Mouse (Mus musculus) midbrain, embryonic 14.5 days (tissue): ENCODE measurements at regions not wholly inside any gene's neighbourhood (a gene's known extent, or its start where the extent isn't known, plus 50 kb on each side); places are given as distances from the start of the nearest gene placed in this dataset.

Source experiments
- ATAC-seq: fragments of 200-750 bp; cut with Nextera tagmentation; 2 replicates; pipeline ENCODE4 v1.8.0; 2017; ENCODE audit warnings: moderate number of reproducible peaks, moderate library complexity; ENCODE audit not compliant: low FRiP score, low TSS enrichment
- DNase-seq: peaks from one replicate; pipeline ENCODE4 v3.0.0-alpha.2; 2015
- H3K27ac ChIP-seq: fragments of 300-500 bp; sonication (generic); replicated peaks from 2 replicates; pipeline ENCODE4 v1.5.1; 2014; ENCODE audit warnings: mild to moderate bottlenecking, low read depth, low read length, moderate library complexity
- H3K27me3 ChIP-seq: fragments of 300-500 bp; sonication (generic); 2 replicates; pipeline ENCODE4 v1.6.1; 2014; ENCODE audit warnings: low read length, control low read depth, mixed read lengths; ENCODE audit not compliant: control insufficient read depth, insufficient read depth
- H3K36me3 ChIP-seq: fragments of 300-500 bp; sonication (generic); 2 replicates; pipeline ENCODE4 v1.6.1; 2014; ENCODE audit warnings: low read length, control low read depth; ENCODE audit not compliant: control insufficient read depth, insufficient read depth
- H3K4me1 ChIP-seq: fragments of 300-500 bp; sonication (generic); 2 replicates; pipeline ENCODE4 v1.6.1; 2014; ENCODE audit warnings: mild to moderate bottlenecking, antibody characterized with exemption, low read length, control low read depth; ENCODE audit not compliant: control insufficient read depth, insufficient read depth
- H3K4me2 ChIP-seq: fragments of 300-500 bp; sonication (generic); 2 replicates; pipeline ENCODE4 v1.6.1; 2014; ENCODE audit warnings: mild to moderate bottlenecking, low read length, moderate library complexity
- H3K4me3 ChIP-seq: fragments of 300-500 bp; sonication (generic); replicated peaks from 2 replicates; pipeline ENCODE4 v1.5.1; 2014; ENCODE audit warnings: low read depth, low read length
- H3K9ac ChIP-seq: fragments of 300-500 bp; sonication (generic); replicated peaks from 2 replicates; pipeline ENCODE4 v1.6.1; 2014; ENCODE audit warnings: mild to moderate bottlenecking, low read length, moderate library complexity
- H3K9me3 ChIP-seq: fragments of 300-500 bp; sonication (generic); 2 replicates; pipeline ENCODE4 v1.6.1; 2016; ENCODE audit warnings: low read length, control low read depth, mixed read lengths; ENCODE audit not compliant: control insufficient read depth
- WGBS: fragments of 180-500 bp; shearing (Covaris S2); extraction: QIAGEN DNeasy Blood & Tissue Kit; methylation state at CpG from one replicate; pipeline ENCODE4 v1.1.7; 2014; 5-methylcytosine and 5-hydroxymethylcytosine counted together

- 84% methylated on average over 9 of the region's 9 CpGs for WGBS
Measured at GRCm38 (mm10) chr8:24215510-24216138, 510.0 kb downstream of the Adam3 start.

GRCm38 (mm10) chr8:24214315-24214714 is 511.3 kb downstream of the Adam3 start:
- 81% methylated on average over 4 of the region's 4 CpGs for WGBS
- no peaks in the 10 kb centered on the region for H3K36me3 ChIP-seq
- H3K4me3 ChIP-seq: no peak overlapping the region
- H3K27me3 ChIP-seq: no peaks in the 10 kb centered on the region
- no peak overlapping the region for H3K27ac ChIP-seq
- ATAC-seq (no peak), DNase-seq (no peak)
- H3K9ac ChIP-seq: no peak overlapping the region
- no peaks in the 10 kb centered on the region for H3K9me3 ChIP-seq
- H3K4me2 ChIP-seq: no peak overlapping the region
- no peaks in the 10 kb centered on the region for H3K4me1 ChIP-seq

More at GRCm38 (mm10) chr8:24215510-24216138, 510.0 kb downstream of the Adam3 start:
- Histone ChIP-seq H3K27ac (no peak overlapping the region), H3K9ac (no peak overlapping the region), H3K36me3 (no peaks in the 10 kb centered on the region), H3K4me1 (no peaks in the 10 kb centered on the region), H3K4me2 (no peak overlapping the region), H3K9me3 (no peaks in the 10 kb centered on the region), H3K27me3 (no peaks in the 10 kb centered on the region), H3K4me3 (no peak overlapping the region)
- no peak for DNase-seq
- ATAC-seq: no peak

DNA sequence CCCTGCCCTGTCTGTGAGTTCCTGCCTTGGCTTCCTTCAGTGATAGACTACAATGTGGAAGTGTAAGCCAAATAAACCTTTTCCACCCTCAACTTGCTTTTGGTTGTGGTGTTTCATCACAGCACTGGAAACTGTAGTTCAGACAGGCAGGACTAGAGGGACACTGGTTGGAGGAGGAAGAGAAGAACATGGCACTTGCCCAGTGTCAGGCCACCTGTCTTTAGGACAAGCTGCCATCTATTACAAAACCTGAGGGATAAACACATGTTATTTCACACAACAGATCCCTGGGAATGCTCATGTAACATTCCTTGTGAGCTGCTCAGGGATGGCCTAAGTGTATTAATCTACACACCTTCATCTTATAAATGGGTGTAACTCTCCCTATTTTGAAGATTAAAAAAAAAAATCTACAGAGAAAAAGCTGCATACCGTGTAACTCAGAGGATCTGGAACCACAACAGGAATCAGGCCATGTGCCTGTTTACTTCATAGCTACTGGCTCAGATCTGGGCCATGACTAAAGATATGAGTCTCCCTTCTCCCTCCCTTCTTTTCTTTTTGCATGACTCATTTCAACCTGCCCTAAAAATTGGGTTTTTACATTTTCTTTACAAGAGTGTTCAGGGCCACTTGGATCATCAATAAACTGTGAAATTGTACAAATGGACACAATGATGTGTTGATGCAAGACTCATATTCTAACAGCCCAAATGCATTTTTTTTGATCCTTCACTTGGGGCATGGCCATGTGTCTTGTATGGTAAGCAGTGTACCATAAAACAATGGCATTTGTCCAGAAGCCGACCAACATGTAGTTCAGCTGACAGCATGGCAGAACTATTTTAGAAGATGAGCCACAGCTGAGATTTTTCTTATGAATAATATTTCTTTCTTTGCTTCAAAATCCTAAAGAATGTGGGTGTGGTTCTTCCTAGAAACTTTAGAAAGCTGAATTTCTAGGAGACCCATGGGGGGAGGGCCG is 513.1 kb downstream of the Adam3 start:
- no peak for DNase-seq
- WGBS: 89% methylated on average over 3 of the region's 3 CpGs

GRCm38 (mm10) chr8:24211091-24211490 is 514.6 kb downstream of the Adam3 start:
- H3K27me3 ChIP-seq: no peaks in the 10 kb centered on the region
- no peak overlapping the region for H3K27ac ChIP-seq
- no peak overlapping the region for H3K4me3 ChIP-seq
- H3K4me1 ChIP-seq: no peaks in the 10 kb centered on the region
- no peak overlapping the region for H3K4me2 ChIP-seq
- no peaks in the 10 kb centered on the region for H3K36me3 ChIP-seq
- no peak for ATAC-seq
- no peaks in the 10 kb centered on the region for H3K9me3 ChIP-seq
- no peak overlapping the region for H3K9ac ChIP-seq
- 76% methylated on average over 1 of the region's 1 CpGs for WGBS
- no peak for DNase-seq

More for the DNA sequence above, 513.1 kb downstream of the Adam3 start:
- no peaks in the 10 kb centered on the region for H3K27me3 ChIP-seq
- no peaks in the 10 kb centered on the region for H3K9me3 ChIP-seq
- H3K9ac ChIP-seq: no peak overlapping the region
- H3K4me1 ChIP-seq: no peaks in the 10 kb centered on the region
- no peak overlapping the region for H3K27ac ChIP-seq
- ATAC-seq: no peak
- H3K36me3 ChIP-seq: no peaks in the 10 kb centered on the region
- H3K4me2 ChIP-seq: no peak overlapping the region
- H3K4me3 ChIP-seq: no peak overlapping the region
